Mouse (Mus musculus) CH12.LX (cell line): ENCODE data around the gene Mrpl44. TPM values are rescaled to one million over a fixed set of nuclear protein-coding genes. Genes with fewer than 3 reads are reported as not detected.

ENCODE experiments used
- DNase-seq: peaks from one replicate; pipeline ENCODE4 v3.0.0-alpha.2; 2013; ENCODE audit errors: extremely low read depth
- H3K27ac ChIP-seq: 2 replicates; pipeline ENCODE4 v1.5.1; 2012; ENCODE audit warnings: low read depth, mild to moderate bottlenecking, control low read depth, moderate library complexity; ENCODE audit not compliant: insufficient read depth
- H3K27me3 ChIP-seq: replicated peaks from 2 replicates; pipeline ENCODE3; 2012; ENCODE audit warnings: inconsistent platforms
- H3K36me3 ChIP-seq, 2 experiments: replicated peaks in 1 of 2; 2 replicates each; pipeline versions ENCODE3 to v1.6.1; 2012; ENCODE audit warnings: inconsistent platforms in 1 of 2, low read length in 1 of 2, mild to moderate bottlenecking in 1 of 2, mixed read lengths in 1 of 2, moderate library complexity in 1 of 2; ENCODE audit not compliant: control insufficient read depth in 1 of 2, insufficient read depth in 1 of 2
- H3K4me1 ChIP-seq, 2 experiments: 2 replicates each; pipeline ENCODE4 v1.6.1; 2012; ENCODE audit warnings: inconsistent platforms in 1 of 2, moderate library complexity in 1 of 2; ENCODE audit not compliant: insufficient read depth in 2 of 2, control insufficient read depth in 1 of 2
- H3K4me2 ChIP-seq: 2 replicates; pipeline ENCODE4 v1.6.1; 2012; ENCODE audit warnings: low read depth, mild to moderate bottlenecking, control low read depth; ENCODE audit not compliant: poor library complexity, insufficient read depth, severe bottlenecking
- H3K4me3 ChIP-seq, 3 experiments: fragments of 150-350 bp in 1 of 3; sonication (generic) in 1 of 3; replicated peaks in 1 of 3; 2 replicates each; pipeline versions ENCODE3 to v1.5.1; 2011 to 2012; ENCODE audit warnings: low read depth in 2 of 3, low read length in 2 of 3, mild to moderate bottlenecking in 2 of 3, moderate library complexity in 2 of 3, control low read depth in 1 of 3, improper control_type of control experiment in 1 of 3, inconsistent platforms in 1 of 3, mixed read lengths in 1 of 3; ENCODE audit not compliant: poor library complexity in 1 of 3
- H3K79me2 ChIP-seq: replicated peaks from 2 replicates; pipeline ENCODE4 v1.6.1; 2012; ENCODE audit warnings: mild to moderate bottlenecking, moderate library complexity; ENCODE audit not compliant: control insufficient read depth, poor library complexity, insufficient read depth, severe bottlenecking; ENCODE audit errors: extremely low read depth
- H3K9ac ChIP-seq: 2 replicates; pipeline ENCODE4 v1.6.1; 2012; ENCODE audit warnings: low read depth, mild to moderate bottlenecking, control low read depth, moderate library complexity; ENCODE audit not compliant: insufficient read depth
- H3K9me3 ChIP-seq: replicated peaks from 2 replicates; pipeline ENCODE3; 2012; ENCODE audit warnings: low read length, inconsistent platforms, mixed read lengths
- BHLHE40 ChIP-seq: IDR thresholded peaks from 2 replicates; pipeline ENCODE4 v1.6.1; 2011; ENCODE audit warnings: mild to moderate bottlenecking, low read depth, low read length, improper control_type of control experiment
- CHD2 ChIP-seq: IDR thresholded peaks from 2 replicates; pipeline ENCODE4 v1.6.1; 2011; ENCODE audit warnings: low read length, improper control_type of control experiment
- CTCF ChIP-seq, 2 experiments: IDR thresholded peaks in 1 of 2; conservative IDR thresholded peaks in 1 of 2; 2 replicates each; pipeline ENCODE4 v1.5.1; 2011 to 2012; ENCODE audit warnings: low read depth in 2 of 2, low read length in 2 of 2, improper control_type of control experiment in 1 of 2, inconsistent platforms in 1 of 2, mild to moderate bottlenecking in 1 of 2, moderate library complexity in 1 of 2
- ELF1 ChIP-seq: IDR thresholded peaks from 2 replicates; pipeline ENCODE4 v1.6.1; 2014; ENCODE audit warnings: low read depth, mild to moderate bottlenecking, inconsistent platforms, low read length, improper control_type of control experiment
- EP300 ChIP-seq: IDR thresholded peaks from 2 replicates; pipeline ENCODE4 v1.6.1; 2011; ENCODE audit warnings: low read length, improper control_type of control experiment
- ETS1 ChIP-seq: conservative IDR thresholded peaks from 2 replicates; pipeline ENCODE4 v1.6.1; 2012; ENCODE audit warnings: low read depth, mild to moderate bottlenecking, inconsistent platforms, low read length, improper control_type of control experiment, moderate library complexity
- GABPA ChIP-seq: IDR thresholded peaks from 2 replicates; pipeline ENCODE4 v1.6.1; 2012; ENCODE audit warnings: low read depth, low read length, improper control_type of control experiment, inconsistent platforms; ENCODE audit not compliant: insufficient replicate concordance
- HCFC1 ChIP-seq: IDR thresholded peaks from 2 replicates; pipeline ENCODE4 v1.6.1; 2012; ENCODE audit warnings: low read depth, mild to moderate bottlenecking, inconsistent platforms, low read length, improper control_type of control experiment
- IRF4 ChIP-seq: IDR thresholded peaks from 2 replicates; pipeline ENCODE4 v1.6.1; 2014; ENCODE audit warnings: low read depth, mild to moderate bottlenecking, inconsistent platforms, low read length, improper control_type of control experiment
- JUND ChIP-seq: conservative IDR thresholded peaks from 2 replicates; pipeline ENCODE4 v1.6.1; 2011; ENCODE audit warnings: low read depth, low read length, improper control_type of control experiment
- KAT2A ChIP-seq: IDR thresholded peaks from 2 replicates; pipeline ENCODE4 v1.6.1; 2012; ENCODE audit warnings: low read length, improper control_type of control experiment, inconsistent platforms; ENCODE audit not compliant: insufficient replicate concordance
- MAFK ChIP-seq: IDR thresholded peaks from 2 replicates; pipeline ENCODE4 v1.6.1; 2011; ENCODE audit warnings: low read length, improper control_type of control experiment; ENCODE audit not compliant: insufficient replicate concordance
- MEF2A ChIP-seq: IDR thresholded peaks from 2 replicates; pipeline ENCODE4 v1.6.1; 2014; ENCODE audit warnings: low read depth, mild to moderate bottlenecking, inconsistent platforms, low read length, improper control_type of control experiment, borderline replicate concordance
- MXI1 ChIP-seq: IDR thresholded peaks from 2 replicates; pipeline ENCODE4 v1.6.1; 2011; ENCODE audit warnings: mild to moderate bottlenecking, low read depth, low read length, improper control_type of control experiment
- MYC ChIP-seq: IDR thresholded peaks from 2 replicates; pipeline ENCODE4 v1.6.1; 2011; ENCODE audit warnings: low read depth, mild to moderate bottlenecking, improper control_type of control experiment, low read length
- PAX5 ChIP-seq: IDR thresholded peaks from 2 replicates; pipeline ENCODE4 v1.6.1; 2012; ENCODE audit warnings: low read length, inconsistent platforms, mixed read lengths
- POLR2A ChIP-seq: IDR thresholded peaks from 2 replicates; pipeline ENCODE4 v1.6.1; 2011; ENCODE audit warnings: low read depth, mild to moderate bottlenecking, improper control_type of control experiment, low read length
- POLR2AphosphoS2 ChIP-seq: IDR thresholded peaks from 2 replicates; pipeline ENCODE4 v1.6.1; 2011; ENCODE audit warnings: low read depth, low read length, improper control_type of control experiment
- RAD21 ChIP-seq: IDR thresholded peaks from 2 replicates; pipeline ENCODE4 v1.6.1; 2011; ENCODE audit warnings: low read depth, mild to moderate bottlenecking, low read length, improper control_type of control experiment, moderate library complexity
- SMC3 ChIP-seq: IDR thresholded peaks from 2 replicates; pipeline ENCODE4 v1.6.1; 2011; ENCODE audit warnings: low read depth, low read length, improper control_type of control experiment
- TCF12 ChIP-seq: IDR thresholded peaks from 2 replicates; pipeline ENCODE4 v1.6.1; 2014; ENCODE audit warnings: low read depth, mild to moderate bottlenecking, inconsistent platforms, low read length, improper control_type of control experiment
- USF1 ChIP-seq: IDR thresholded peaks from 2 replicates; pipeline ENCODE4 v1.6.1; 2014; ENCODE audit warnings: low read depth, mild to moderate bottlenecking, inconsistent platforms, low read length, improper control_type of control experiment
- USF2 ChIP-seq: conservative IDR thresholded peaks from 2 replicates; pipeline ENCODE4 v1.6.1; 2011; ENCODE audit warnings: low read depth, low read length, improper control_type of control experiment
- ZMIZ1 ChIP-seq: IDR thresholded peaks from 2 replicates; pipeline ENCODE4 v1.6.1; 2012; ENCODE audit warnings: low read depth, mild to moderate bottlenecking, inconsistent platforms, low read length, improper control_type of control experiment
- ZNF384 ChIP-seq: IDR thresholded peaks from 2 replicates; pipeline ENCODE4 v1.6.1; 2012; ENCODE audit warnings: low read depth, low read length, improper control_type of control experiment, inconsistent platforms
- dilution Hi-C: fragments of 300-500 bp; cut with MboI; formaldehyde crosslinking; loops from 2 replicates; pipeline ENCODE4 v1.14.3; 2020; ENCODE audit warnings: low sequenced_read_pairs; ENCODE audit not compliant: extremely low pct_unique_long_range_greater_than_20kb, extremely low pct_ligation_motif_present
- in situ Hi-C: fragments of 300-500 bp; cut with MboI; formaldehyde crosslinking; loops from 3 replicates; pipeline ENCODE4 v1.14.3; 2019; ENCODE audit warnings: low sequenced_read_pairs, low pct_ligation_motif_present, low pct_unique_long_range_greater_than_20kb, mixed read lengths
- polyA plus RNA-seq: library from polyadenylated mRNA; unstranded; fragments of >175 nt; gene quantifications from 2 replicates; pipeline ENCODE4 v1.2.1, GENCODE M21; 2012; ENCODE audit warnings: low read depth; ENCODE audit not compliant: insufficient read length
- total RNA-seq, 2 experiments: library from RNA; depleted of rRNA; stranded (reverse); fragments of 300-350 nt in 1 of 2; fragments of >200 nt in 1 of 2; gene quantifications; 2 replicates each; pipeline ENCODE4 v1.2.3; 2012 to 2014

Mrpl44 gene
- total and polyA plus RNA-seq, 3 experiments = 63.7 to 129 (median 84.3) TPM

- dilution Hi-C loops = no loop called here
- H3K36me3 ChIP-seq = peaks cover 4 to 71% of the 10 kb centered on the region in 2 experiments
- H3K4me3 ChIP-seq = no peak overlapping the region
- DNase-seq = no peak
- no peak overlapping the region for H3K9ac ChIP-seq
- peaks cover 5% of the 10 kb centered on the region for H3K79me2 ChIP-seq
- no peak for TF ChIP-seq KAT2A
- no peak for TF ChIP-seq HCFC1
- TF ChIP-seq MYC = no peak
- TF ChIP-seq USF1 = no peak
- TF ChIP-seq MAFK = no peak
- TF ChIP-seq TCF12 = no peak
- no peak for TF ChIP-seq SMC3
- no peak for TF ChIP-seq MEF2A
- TF ChIP-seq MXI1 = no peak
- TF ChIP-seq ZNF384 = no peak
- no peak for TF ChIP-seq ETS1
- no peak for TF ChIP-seq CTCF (conservative IDR thresholded peaks at IDR 0.05 in 1 of 2, IDR thresholded peaks at IDR 0.05 in 1 of 2; ENCODE audit: low read depth in 2 of 2, low read length in 2 of 2)
- no peak for TF ChIP-seq GABPA
- no peak for TF ChIP-seq CHD2
- TF ChIP-seq, all 38 proteins: peak for 0
- Histone ChIP-seq H3K9me3 (peaks cover 4% of the 10 kb centered on the region), H3K27me3 (no peaks in the 10 kb centered on the region), H3K4me2 (no peak overlapping the region), H3K4me1 (peaks cover 2 to 16% of the 10 kb centered on the region in 2 experiments; a peak in 2 of 4 replicates), H3K27ac (no peak overlapping the region)
- in situ Hi-C loops = no loop called here
Measured at GRCm38 (mm10) chr1:79746056-79746455, 29.8 kb upstream of the Mrpl44 start.

GRCm38 (mm10) chr1:79751186-79751585, 24.6 kb upstream of the Mrpl44 start:
- Histone ChIP-seq H3K27ac (no peak overlapping the region), H3K27me3 (no peaks in the 10 kb centered on the region)
- DNase-seq = no peak

More at GRCm38 (mm10) chr1:79751186-79751585, 24.6 kb upstream of the Mrpl44 start:
- Histone ChIP-seq H3K4me2 (no peak overlapping the region), H3K4me3 (no peak overlapping the region), H3K4me1 (peaks cover 11 to 50% of the 10 kb centered on the region in 2 experiments), H3K9me3 (peaks cover 6% of the 10 kb centered on the region), H3K9ac (no peak overlapping the region), H3K36me3 (peaks cover 9 to 82% of the 10 kb centered on the region in 2 experiments), H3K79me2 (peaks cover 9% of the 10 kb centered on the region)
- in situ Hi-C loops (loop anchor here (25.0 kb wide), 1 partner anchor 736 kb away; no protein-coding TSS in a partner anchor), dilution Hi-C loops (no loop called here)
- no peak for TF ChIP-seq IRF4
- TF ChIP-seq BHLHE40 = no peak
- no peak for TF ChIP-seq CHD2
- no peak for TF ChIP-seq MAFK
- TF ChIP-seq MYC = no peak
- TF ChIP-seq USF2 = no peak
- no peak for TF ChIP-seq JUND
- no peak for TF ChIP-seq ZMIZ1
- no peak for TF ChIP-seq RAD21
- TF ChIP-seq USF1 = no peak
- TF ChIP-seq ZNF384 = no peak
- TF ChIP-seq POLR2A = no peak
- no peak for TF ChIP-seq TCF12
- TF ChIP-seq EP300 = no peak
- no peak for TF ChIP-seq ELF1
- TF ChIP-seq HCFC1 = no peak
- TF ChIP-seq POLR2AphosphoS2 = no peak
- TF ChIP-seq PAX5 = no peak
